In genomic region chr19:4190831-4191334, GRCm38 (mm10) we compare ENCODE assay signal across 7 mouse cellular contexts. TPM values are rescaled to one million over a fixed set of nuclear protein-coding genes. Genes with fewer than 3 reads are reported as not detected.
DNase-seq lines count a peak whose midpoint lies in the region; ATAC-seq and TF ChIP-seq lines count a peak whose summit lies in the region.

Gene Tbc1d10c (minus strand): TSS chr19:4191284.

- peak within 1 kb of the TSS; percentile 95 for H3K27ac ChIP-seq in heart, embryonic 13.5 days (replicated peaks)
- peak within 1 kb of the TSS; percentile 94 for H3K27ac ChIP-seq in midbrain, postnatal 0 days (ENCODE audit: low read depth, low read length)

- peak within 1 kb of the TSS; percentile 94 for H3K4me3 ChIP-seq in heart, embryonic 13.5 days
- H3K4me3 ChIP-seq in midbrain, postnatal 0 days (ENCODE audit: low read depth, low read length): peak within 1 kb of the TSS; percentile 94

- peaks cover 64% of the 10 kb centered on the region for H3K4me1 ChIP-seq in heart, embryonic 13.5 days
- H3K4me1 ChIP-seq in midbrain, postnatal 0 days (ENCODE audit: insufficient read depth, low read length): peaks cover 10% of the 10 kb centered on the region

- peak within 1 kb of the TSS; percentile 99 for H3K9ac ChIP-seq in heart, embryonic 13.5 days
- H3K9ac ChIP-seq in midbrain, postnatal 0 days (replicated peaks; ENCODE audit: low read length, poor library complexity, severe bottlenecking): peak within 1 kb of the TSS; percentile 100

- DNase-seq in 416B (ENCODE audit: low read depth) (peak; percentile 76), liver (peak; percentile 39)
- no peak for DNase-seq in midbrain, postnatal 0 days (ENCODE audit: low spot score)
- peak; percentile 87 for DNase-seq in thymus, postnatal 4 days
- no peak for DNase-seq in urinary bladder, adult 2 months (ENCODE audit: low spot score)

- peak; percentile 65 for ATAC-seq in CD4-positive, CD25-positive, alpha-beta regulatory T cell, adult 4 months
- no peak for ATAC-seq in heart, embryonic 13.5 days (ENCODE audit: extremely low read depth, insufficient number of reproducible peaks, low FRiP score, low TSS enrichment)
- no peak for ATAC-seq in midbrain, postnatal 0 days (ENCODE audit: low FRiP score)

- H3K4me2 ChIP-seq in heart, embryonic 13.5 days: peak within 1 kb of the TSS; percentile 96
- H3K4me2 ChIP-seq in midbrain, postnatal 0 days (ENCODE audit: low read depth, low read length, poor library complexity, severe bottlenecking): peak within 1 kb of the TSS; percentile 88

- WGBS in heart, embryonic 13.5 days: 53% methylated on average over 4 of the region's 4 CpGs
- 67% methylated on average over 4 of the region's 4 CpGs for WGBS in midbrain, postnatal 0 days

- no peaks in the 10 kb centered on the region for H3K9me3 ChIP-seq in heart, embryonic 13.5 days
- no peaks in the 10 kb centered on the region for H3K9me3 ChIP-seq in midbrain, postnatal 0 days (ENCODE audit: low read length)

- no peaks in the 10 kb centered on the region for H3K27me3 ChIP-seq in heart, embryonic 13.5 days (replicated peaks)
- H3K27me3 ChIP-seq in midbrain, postnatal 0 days (ENCODE audit: insufficient read depth, low read length): no peaks in the 10 kb centered on the region

- H3K36me3 ChIP-seq in heart, embryonic 13.5 days: peaks cover 29% of the 10 kb centered on the region
- peaks cover 20% of the 10 kb centered on the region; the same call in 1 of the 2 replicates for H3K36me3 ChIP-seq in midbrain, postnatal 0 days (ENCODE audit: insufficient read depth, low read length)

- TF ChIP-seq CTCF in midbrain, postnatal 0 days (IDR thresholded peaks at IDR 0.05): no peak

RNA-seq across cellular contexts. Expression of gene Tbc1d10c, which starts in this region (rescaled TPM):
- polyA plus RNA-seq in CD4-positive, CD25-positive, alpha-beta regulatory T cell, adult 4 months (2017; shearing (Covaris generic)): 100 to 1,000 TPM; 594 to 924 TPM
- polyA plus RNA-seq in heart, embryonic 13.5 days (2015; fragmentation: Nextera tagmentation; extraction: Ambion mirVana): 2.0 and 2.7 TPM in 2 replicates
- 0.49 and 1.9 TPM in 2 replicates for total RNA-seq in midbrain, postnatal 0 days (2014; rRNA removed)
- polyA plus RNA-seq in midbrain, postnatal 0 days (2015; fragmentation: Nextera tagmentation; extraction: Ambion mirVana): 1.2 and 1.6 TPM in 2 replicates
- 2.9 and 3.9 TPM in 2 replicates for polyA plus RNA-seq in urinary bladder, adult 2 months (2012; rRNA removed)

Comparison
In these comparisons a context has a peak if more than half of its experiments do, and no peak if none do; other contexts are left out.
1. RNA of gene Tbc1d10c (polyA plus RNA-seq): 594 to 924 TPM in CD4-positive, CD25-positive, alpha-beta regulatory T cell, adult 4 months; 2.9 to 3.9 TPM in urinary bladder, adult 2 months, 2.0 to 2.7 TPM in heart, embryonic 13.5 days and 1.2 to 1.6 TPM in midbrain, postnatal 0 days; every median in the first group is over 100 times any median in the second.
2. DNase-seq: peak in 416B (single experiment), liver (single experiment) and thymus, postnatal 4 days (single experiment); none in midbrain, postnatal 0 days (single experiment) and urinary bladder, adult 2 months (single experiment).